In the genomic region with DNA sequence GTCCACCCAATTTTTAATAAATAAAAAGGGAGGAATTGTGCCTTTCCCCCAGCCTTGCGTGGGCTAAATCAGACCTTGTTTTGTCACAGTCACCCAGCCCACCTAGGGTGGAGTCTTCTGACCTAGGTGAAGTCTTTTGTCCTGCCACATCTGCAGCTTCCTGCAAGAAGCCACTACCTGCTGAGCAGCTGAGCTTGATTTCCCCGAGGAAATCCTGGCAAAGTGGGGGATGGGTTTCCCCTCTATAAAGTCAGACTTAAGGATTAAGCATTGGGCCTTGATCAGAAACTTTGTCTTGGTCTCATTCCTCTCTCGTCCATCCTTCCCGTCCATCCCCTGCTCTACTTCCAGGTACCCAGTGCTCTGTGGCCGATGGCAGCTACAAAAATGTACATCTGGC, we compare ENCODE assay signal across 26 mouse cellular contexts.
"Had no signal": no experiment of that assay in that cellular context is flagged by ENCODE, and none has a peak within 500 bp of the region (broad histone marks: within the 10 kb centered on the region; RNA-seq: fewer than 3 reads in every experiment).

No protein-coding gene starts in this region.

- H3K9me3 ChIP-seq: heart, embryonic 15.5 days; hindbrain, embryonic 15.5 days; limb, embryonic 10.5 days; liver, embryonic 13.5 days had no signal

- H3K4me1 ChIP-seq: heart, embryonic 13.5 days; heart, embryonic 15.5 days; hindbrain, embryonic 13.5 days; hindbrain, embryonic 15.5 days; kidney, embryonic 15.5 days; limb, embryonic 10.5 days; limb, embryonic 12.5 days; liver, embryonic 13.5 days had no signal

- H3K36me3 ChIP-seq: heart, embryonic 13.5 days; heart, embryonic 15.5 days; hindbrain, embryonic 13.5 days; hindbrain, embryonic 15.5 days; kidney, embryonic 15.5 days; limb, embryonic 10.5 days; limb, embryonic 12.5 days; liver, embryonic 13.5 days had no signal

- H3K27ac ChIP-seq: heart, adult 2 months; heart, embryonic 13.5 days; heart, embryonic 15.5 days; hindbrain, embryonic 13.5 days; hindbrain, embryonic 15.5 days; hindbrain, postnatal 0 days; kidney, embryonic 15.5 days; kidney, postnatal 0 days; layer of hippocampus, adult 2 months; left cerebral cortex, adult 2 months; limb, embryonic 10.5 days; limb, embryonic 12.5 days; liver, embryonic 13.5 days had no signal

- DNase-seq: gastrocnemius, postnatal 14 days; gastrocnemius, postnatal 36 days; heart, adult 2 months; heart, postnatal 14 days; heart, postnatal 36 days; kidney, adult 11 months; kidney, adult 2 months; kidney, adult 9 months; kidney, postnatal 14 days; kidney, postnatal 36 days; liver; liver, embryonic 13.5 days had no signal

- ATAC-seq: hindbrain, postnatal 0 days; intestine, embryonic 16.5 days had no signal

- H3K4me2 ChIP-seq: heart, embryonic 11.5 days; heart, embryonic 13.5 days; heart, embryonic 15.5 days; hindbrain, embryonic 13.5 days; hindbrain, embryonic 15.5 days; kidney, embryonic 15.5 days; limb, embryonic 12.5 days; liver, embryonic 11.5 days; liver, embryonic 13.5 days had no signal

- H3K4me3 ChIP-seq: heart, adult 2 months; heart, embryonic 13.5 days; heart, embryonic 15.5 days; hindbrain, embryonic 13.5 days; hindbrain, embryonic 15.5 days; kidney, embryonic 15.5 days; layer of hippocampus, adult 2 months; left cerebral cortex, adult 2 months; limb, embryonic 10.5 days; limb, embryonic 12.5 days; liver, embryonic 13.5 days had no signal

- H3K27me3 ChIP-seq: heart, embryonic 13.5 days; heart, embryonic 15.5 days; hindbrain, embryonic 13.5 days; hindbrain, embryonic 15.5 days; kidney, embryonic 15.5 days; limb, embryonic 12.5 days; liver, embryonic 13.5 days had no signal

- H3K9ac ChIP-seq: heart, embryonic 13.5 days; heart, embryonic 15.5 days; hindbrain, embryonic 13.5 days; hindbrain, embryonic 15.5 days; kidney, embryonic 15.5 days; limb, embryonic 12.5 days; liver, embryonic 13.5 days had no signal
